Mouse (Mus musculus): ENCODE measurements around the gene Adgrf5. TPM values are rescaled to one million over a fixed set of nuclear protein-coding genes. Genes with fewer than 3 reads are reported as not detected.
"Not testable (repeated sequence)": the region's sequence is repeated elsewhere in the genome, so short reads cannot be mapped to it uniquely, and the experiment has no call there.

Adgrf5 gene
- polyA plus RNA-seq, 1 experiment from 2014 or later: 7.3 TPM

GRCm38 (mm10) chr17:43472558-43472957 is 112.3 kb downstream of the Adgrf5 start:
- 88% methylated on average over 4 of the region's 4 CpGs for WGBS
- H3K9me3 ChIP-seq (replicated peaks): no peaks in the 10 kb centered on the region

DNA sequence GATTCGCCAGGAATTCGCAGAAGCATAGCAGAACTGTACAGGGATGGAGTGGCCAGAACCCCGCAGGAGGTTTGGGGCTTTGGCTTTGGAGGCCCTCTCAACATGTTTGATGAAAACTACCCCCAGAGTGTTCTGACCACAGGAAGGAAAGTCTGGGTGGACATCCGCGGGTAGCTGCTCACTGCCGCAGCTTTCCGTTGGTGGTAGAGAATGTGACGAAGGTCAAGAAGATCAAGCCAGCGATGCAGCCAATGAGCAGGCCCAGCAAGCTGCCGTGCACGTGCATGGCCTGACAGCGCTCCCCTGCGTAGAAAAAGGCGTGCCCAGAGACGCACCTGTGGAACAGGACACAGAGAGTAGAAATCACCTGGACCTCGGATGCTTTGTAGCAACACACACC is 114.5 kb downstream of the Adgrf5 start:
- no peak overlapping the region for H3K27ac ChIP-seq (replicated peaks)
- no peak overlapping the region for H3K4me2 ChIP-seq
- H3K9ac ChIP-seq (replicated peaks): no peak overlapping the region
- H3K36me3 ChIP-seq: no peaks in the 10 kb centered on the region
- no peak overlapping the region for H3K4me3 ChIP-seq (replicated peaks)
- 90% methylated on average over 16 of the region's 16 CpGs for WGBS
- H3K27me3 ChIP-seq (replicated peaks): no peaks in the 10 kb centered on the region
- no peak for ATAC-seq (ENCODE audit: low FRiP score)
- no peaks in the 10 kb centered on the region for H3K9me3 ChIP-seq (replicated peaks)
- no peaks in the 10 kb centered on the region for H3K4me1 ChIP-seq

More at GRCm38 (mm10) chr17:43472558-43472957, 112.3 kb downstream of the Adgrf5 start:
- Histone ChIP-seq H3K27me3 (replicated peaks) (no peaks in the 10 kb centered on the region), H3K4me1 (no peaks in the 10 kb centered on the region), H3K36me3 (no peaks in the 10 kb centered on the region), H3K9ac (replicated peaks) (no peak overlapping the region), H3K4me3 (replicated peaks) (no peak overlapping the region), H3K4me2 (no peak overlapping the region), H3K27ac (replicated peaks) (no peak overlapping the region)
- no peak for ATAC-seq (ENCODE audit: low FRiP score)

- no peaks in the 10 kb centered on the region for H3K4me1 ChIP-seq
- H3K36me3 ChIP-seq: no peaks in the 10 kb centered on the region
- no peak overlapping the region for H3K4me3 ChIP-seq (replicated peaks)
- no peak overlapping the region for H3K4me2 ChIP-seq
- no peaks in the 10 kb centered on the region for H3K9me3 ChIP-seq (replicated peaks)
- H3K27me3 ChIP-seq (replicated peaks): no peaks in the 10 kb centered on the region
- no peak for ATAC-seq (ENCODE audit: low FRiP score)
- no peak overlapping the region for H3K9ac ChIP-seq (replicated peaks)
- H3K27ac ChIP-seq (replicated peaks): no peak overlapping the region
Observed at GRCm38 (mm10) chr17:43477621-43478020, 117.4 kb downstream of the Adgrf5 start.

DNA sequence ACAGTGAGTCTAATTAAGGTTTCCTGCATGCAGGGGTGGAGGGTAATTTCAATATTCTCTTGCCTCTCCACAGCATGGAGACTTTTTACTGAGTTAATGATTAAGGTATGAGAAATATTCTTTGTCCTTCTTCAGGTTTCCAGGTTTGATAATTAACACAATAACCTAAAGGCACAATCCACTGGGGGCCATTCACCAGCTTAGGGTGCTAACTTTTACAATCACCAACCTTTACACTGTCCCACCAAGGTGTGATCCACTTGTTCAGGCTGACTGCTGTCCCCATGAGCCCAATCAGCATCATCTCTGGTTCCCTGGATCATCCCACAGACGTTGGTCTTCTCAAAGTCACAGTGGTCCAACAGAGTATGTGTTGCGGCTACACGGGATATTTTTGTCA is 125.7 kb downstream of the Adgrf5 start:
- no peaks in the 10 kb centered on the region for H3K27me3 ChIP-seq (replicated peaks)
- H3K4me1 ChIP-seq: no peaks in the 10 kb centered on the region
- H3K9me3 ChIP-seq (replicated peaks): no peaks in the 10 kb centered on the region
- H3K9ac ChIP-seq (replicated peaks): no peak overlapping the region
- no peak overlapping the region for H3K4me3 ChIP-seq (replicated peaks)
- WGBS: 79% methylated on average over 3 of the region's 3 CpGs
- no peak overlapping the region for H3K4me2 ChIP-seq
- H3K36me3 ChIP-seq: no peaks in the 10 kb centered on the region
- ATAC-seq (ENCODE audit: low FRiP score): no peak
- H3K27ac ChIP-seq (replicated peaks): no peak overlapping the region

DNA sequence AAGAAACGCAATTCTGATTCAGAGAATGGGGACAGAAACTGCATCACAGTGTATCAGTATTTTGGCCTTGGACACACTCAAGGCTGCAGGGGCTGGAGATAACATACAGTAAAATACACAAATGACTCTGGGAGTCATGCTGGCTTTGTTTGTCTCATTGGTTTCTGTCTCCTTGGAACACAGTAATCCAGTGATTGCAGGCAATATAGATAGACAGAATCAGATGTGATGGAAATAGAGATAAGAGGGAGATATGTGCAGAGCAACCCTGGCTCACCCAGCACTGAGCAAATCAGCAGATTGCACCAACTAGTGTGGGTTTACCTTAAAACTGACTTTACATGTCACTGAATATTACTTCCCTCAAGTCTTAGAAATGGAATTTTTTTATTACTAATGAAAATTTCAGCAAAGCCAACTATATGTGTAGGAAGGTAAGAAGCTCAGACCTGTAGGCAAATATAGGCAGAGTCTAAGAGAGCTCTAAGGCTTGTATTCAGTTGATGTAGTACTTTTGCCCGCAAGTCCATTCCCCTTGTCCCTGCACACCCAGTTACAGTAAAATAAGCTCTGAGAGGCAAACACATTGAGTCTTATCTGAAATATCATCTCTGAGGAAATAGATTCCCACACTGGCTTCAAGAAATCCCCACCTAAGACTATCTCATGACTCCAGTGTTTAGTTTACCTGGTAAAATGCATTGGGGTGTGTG is 128.3 kb downstream of the Adgrf5 start:
- no peak overlapping the region for H3K4me3 ChIP-seq (replicated peaks)
- no peak overlapping the region for H3K4me2 ChIP-seq
- H3K27ac ChIP-seq (replicated peaks): no peak overlapping the region
- no peaks in the 10 kb centered on the region for H3K4me1 ChIP-seq
- H3K27me3 ChIP-seq (replicated peaks): no peaks in the 10 kb centered on the region
- H3K36me3 ChIP-seq: no peaks in the 10 kb centered on the region
- ATAC-seq (ENCODE audit: low FRiP score): no peak
- H3K9ac ChIP-seq (replicated peaks): no peak overlapping the region
- no peaks in the 10 kb centered on the region for H3K9me3 ChIP-seq (replicated peaks)
- 83% methylated on average over 2 of the region's 2 CpGs for WGBS

DNA sequence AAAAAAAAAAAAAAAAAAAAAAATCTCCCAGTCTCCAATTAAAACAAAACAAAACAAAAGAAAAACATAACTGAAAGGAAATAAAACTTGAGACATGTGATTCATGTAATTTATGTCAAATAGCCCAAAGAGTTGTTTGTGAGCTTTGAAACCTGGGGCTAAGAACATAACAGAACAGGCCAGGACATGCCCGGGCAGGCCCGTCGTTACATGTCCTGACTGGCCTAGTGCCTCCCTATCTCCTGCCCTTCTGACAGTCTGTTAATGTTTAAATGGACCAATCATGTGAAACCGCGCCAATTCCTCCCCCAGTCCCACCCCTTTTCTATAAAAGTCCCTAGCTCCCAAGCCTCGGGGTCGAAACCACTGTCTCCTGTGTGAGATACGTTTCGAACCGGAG is 130.1 kb downstream of the Adgrf5 start:
- not testable (repeated sequence) for H3K36me3 ChIP-seq; H3K27me3 ChIP-seq (replicated peaks); H3K27ac ChIP-seq (replicated peaks); H3K4me2 ChIP-seq; H3K9me3 ChIP-seq (replicated peaks); ATAC-seq (ENCODE audit: low FRiP score); H3K9ac ChIP-seq (replicated peaks); H3K4me1 ChIP-seq; H3K4me3 ChIP-seq (replicated peaks)
- WGBS: 95% methylated on average over 10 of the region's 10 CpGs

GRCm38 (mm10) chr17:43495502-43495901 is 135.3 kb downstream of the Adgrf5 start:
- Histone ChIP-seq H3K9me3 (replicated peaks) (no peaks in the 10 kb centered on the region), H3K4me2 (no peak overlapping the region), H3K4me3 (replicated peaks) (no peak overlapping the region), H3K36me3 (no peaks in the 10 kb centered on the region), H3K27me3 (replicated peaks) (no peaks in the 10 kb centered on the region), H3K27ac (replicated peaks) (no peak overlapping the region), H3K9ac (replicated peaks) (no peak overlapping the region), H3K4me1 (no peaks in the 10 kb centered on the region)
- no peak for ATAC-seq (ENCODE audit: low FRiP score)
- WGBS: 88% methylated on average over 5 of the region's 5 CpGs

DNA sequence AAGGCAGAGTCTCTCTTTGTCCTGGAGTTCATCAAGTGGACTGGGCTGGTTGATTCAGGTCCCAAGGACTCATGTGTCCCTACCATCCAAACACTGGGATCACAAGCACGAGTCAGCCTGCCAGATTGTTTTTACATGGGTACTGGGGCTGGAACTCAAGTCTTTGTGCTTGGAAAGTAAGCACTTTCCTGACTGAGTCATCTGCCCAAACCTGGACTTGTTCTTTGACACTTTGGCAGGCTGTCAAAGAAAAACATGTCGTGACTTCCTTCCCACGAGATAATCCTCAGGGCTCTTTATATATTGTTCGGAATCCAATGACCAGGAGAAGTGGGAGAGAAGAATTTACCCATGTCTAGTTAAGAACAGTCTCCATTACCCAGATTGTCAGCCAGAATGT is 137.3 kb downstream of the Adgrf5 start:
- Histone ChIP-seq H3K27me3 (replicated peaks) (no peaks in the 10 kb centered on the region), H3K4me1 (no peaks in the 10 kb centered on the region), H3K9me3 (replicated peaks) (no peaks in the 10 kb centered on the region), H3K9ac (replicated peaks) (no peak overlapping the region), H3K4me3 (replicated peaks) (no peak overlapping the region), H3K27ac (replicated peaks) (no peak overlapping the region), H3K36me3 (no peaks in the 10 kb centered on the region), H3K4me2 (no peak overlapping the region)
- WGBS: 83% methylated on average over 4 of the region's 4 CpGs
- no peak for ATAC-seq (ENCODE audit: low FRiP score)

DNA sequence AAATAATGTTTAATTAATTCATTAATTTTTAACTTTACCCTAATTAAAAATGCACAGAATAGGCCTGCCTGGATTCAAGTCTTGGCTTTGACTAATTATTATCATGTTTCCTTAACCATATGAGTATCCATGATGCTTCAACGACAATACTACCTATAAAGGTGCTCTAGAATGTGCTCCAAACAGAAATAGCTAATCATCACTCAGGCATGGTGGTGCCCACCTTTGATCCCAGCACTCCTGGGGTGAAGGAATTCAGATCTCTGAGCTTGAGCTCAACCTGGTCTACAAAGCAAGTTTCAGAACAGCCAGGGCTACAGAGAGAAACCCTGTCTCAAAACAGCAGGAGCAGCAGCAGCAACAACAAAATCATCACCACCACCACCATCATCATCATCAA is 140.3 kb downstream of the Adgrf5 start:
- Histone ChIP-seq H3K4me3 (replicated peaks) (no peak overlapping the region), H3K9me3 (replicated peaks) (no peaks in the 10 kb centered on the region), H3K36me3 (no peaks in the 10 kb centered on the region), H3K9ac (replicated peaks) (no peak overlapping the region), H3K27ac (replicated peaks) (no peak overlapping the region), H3K4me2 (no peak overlapping the region), H3K4me1 (no peaks in the 10 kb centered on the region), H3K27me3 (replicated peaks) (no peaks in the 10 kb centered on the region)
- WGBS: 84% methylated on average over 1 of the region's 1 CpGs
- ATAC-seq (ENCODE audit: low FRiP score): no peak

DNA sequence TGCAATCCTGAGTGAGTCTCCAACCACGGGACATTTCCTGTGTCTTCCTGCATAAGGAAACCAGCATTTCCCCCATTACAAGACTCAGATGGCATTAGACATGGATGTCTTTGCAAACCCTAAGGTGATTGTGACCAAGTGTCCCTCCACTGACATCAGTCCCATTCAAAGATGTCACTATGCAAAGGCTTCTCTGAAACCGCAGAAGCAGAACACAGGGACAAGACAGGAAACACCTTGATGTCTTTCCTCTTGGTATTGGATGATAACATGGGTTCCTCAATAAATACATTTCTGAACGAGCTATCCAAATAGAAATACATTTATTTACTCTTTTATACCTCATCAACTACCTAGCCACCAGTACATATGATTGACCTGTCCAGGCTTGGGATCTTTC is 141.0 kb downstream of the Adgrf5 start:
- no peaks in the 10 kb centered on the region for H3K9me3 ChIP-seq (replicated peaks)
- no peaks in the 10 kb centered on the region for H3K36me3 ChIP-seq
- WGBS: 81% methylated on average over 3 of the region's 3 CpGs
- no peaks in the 10 kb centered on the region for H3K27me3 ChIP-seq (replicated peaks)
- H3K4me1 ChIP-seq: no peaks in the 10 kb centered on the region
- H3K4me2 ChIP-seq: no peak overlapping the region
- no peak overlapping the region for H3K9ac ChIP-seq (replicated peaks)
- no peak for ATAC-seq (ENCODE audit: low FRiP score)
- H3K27ac ChIP-seq (replicated peaks): no peak overlapping the region
- H3K4me3 ChIP-seq (replicated peaks): no peak overlapping the region

DNA sequence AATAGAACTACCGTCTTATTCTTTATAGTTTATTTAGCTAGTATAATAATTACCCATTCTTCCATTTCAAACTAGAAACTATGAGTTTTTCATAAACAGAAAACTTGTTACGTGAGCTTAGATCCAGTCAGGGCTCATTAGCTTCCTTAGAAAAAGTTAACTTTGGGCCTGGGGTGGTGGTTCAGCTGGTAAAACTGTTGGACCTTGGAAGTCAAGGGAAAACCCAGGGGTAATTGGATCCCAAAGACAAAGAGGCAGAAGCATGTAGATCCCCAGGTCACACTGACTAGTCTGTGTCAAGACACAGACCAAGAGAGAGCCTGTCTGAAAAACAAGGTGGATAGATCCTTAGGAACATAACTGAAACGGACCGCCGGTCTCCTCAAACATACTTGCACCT is 141.4 kb downstream of the Adgrf5 start:
- Histone ChIP-seq H3K9ac (replicated peaks) (no peak overlapping the region), H3K4me3 (replicated peaks) (no peak overlapping the region), H3K36me3 (no peaks in the 10 kb centered on the region), H3K27ac (replicated peaks) (no peak overlapping the region), H3K4me1 (no peaks in the 10 kb centered on the region), H3K9me3 (replicated peaks) (no peaks in the 10 kb centered on the region), H3K27me3 (replicated peaks) (no peaks in the 10 kb centered on the region), H3K4me2 (no peak overlapping the region)
- 98% methylated on average over 5 of the region's 5 CpGs for WGBS
- ATAC-seq (ENCODE audit: low FRiP score): no peak

- no peak within 1 kb of the TSS for H3K27ac ChIP-seq (replicated peaks)
- no peak within 1 kb of the TSS for H3K4me2 ChIP-seq
- no peaks in the 10 kb centered on the region for H3K4me1 ChIP-seq
- H3K36me3 ChIP-seq: no peaks in the 10 kb centered on the region
- H3K9me3 ChIP-seq (replicated peaks): no peaks in the 10 kb centered on the region
- no peak within 1 kb of the TSS for H3K9ac ChIP-seq (replicated peaks)
- 90% methylated on average over 9 of the region's 9 CpGs for WGBS
- no peak for ATAC-seq (ENCODE audit: low FRiP score)
- no peak within 1 kb of the TSS for H3K4me3 ChIP-seq (replicated peaks)
- H3K27me3 ChIP-seq (replicated peaks): no peaks in the 10 kb centered on the region
Observed at GRCm38 (mm10) chr17:43502592-43502991, 142.3 kb downstream of the Adgrf5 start, which contains the start of gene Mep1a. Gene Mep1a, minus strand, starts transcription at chr17:43502812.
